Mouse (Mus musculus): Measurements from ENCODE around the gene Mrps15. TPM values are rescaled to one million over a fixed set of nuclear protein-coding genes. Genes with fewer than 3 reads are reported as not detected.

Gene Mrps15
- polyA plus RNA-seq, 1 experiment from 2014 or later = 160 TPM

DNA sequence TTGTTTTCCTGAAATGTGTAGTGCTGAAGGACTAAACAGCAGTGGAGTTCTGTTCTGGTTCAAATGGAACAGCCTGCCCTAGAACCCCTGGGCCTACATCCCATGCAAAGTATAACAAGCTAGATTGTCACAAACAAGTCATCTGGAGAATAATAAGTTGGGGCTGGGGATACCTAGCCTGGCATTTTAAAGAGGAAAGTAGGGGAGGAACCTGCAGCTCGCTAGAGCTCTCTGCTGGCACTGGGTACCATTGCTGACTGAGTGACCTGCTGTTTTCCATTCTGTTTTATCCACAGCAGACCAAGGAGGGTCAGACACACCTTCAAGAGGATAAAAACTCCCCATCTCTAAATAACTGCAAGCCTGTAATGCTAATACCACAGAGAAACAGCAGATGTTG lies 16.1 kb downstream of the Mrps15 start:
- no peak for DNase-seq (ENCODE audit: low spot score)
- H3K4me3 ChIP-seq (ENCODE audit: low read depth, low read length) = no peak overlapping the region
- H3K4me1 ChIP-seq (ENCODE audit: control insufficient read depth, insufficient read depth, low read length) = no peaks in the 10 kb centered on the region
- H3K9ac ChIP-seq (ENCODE audit: low read length) = no peak overlapping the region
- H3K9me3 ChIP-seq (ENCODE audit: control insufficient read depth, low read length) = no peaks in the 10 kb centered on the region
- no peaks in the 10 kb centered on the region for H3K27me3 ChIP-seq (ENCODE audit: control insufficient read depth, insufficient read depth, low read length)
- H3K4me2 ChIP-seq (ENCODE audit: low read depth, severe bottlenecking) = no peak overlapping the region
- no peaks in the 10 kb centered on the region for H3K36me3 ChIP-seq (ENCODE audit: control insufficient read depth, insufficient read depth, low read length)
- H3K27ac ChIP-seq (replicated peaks; ENCODE audit: low read depth, low read length) = no peak overlapping the region
- ATAC-seq (ENCODE audit: insufficient number of reproducible peaks, low FRiP score, low TSS enrichment, low read depth) = no peak
- 41% methylated on average over 1 of the region's 1 CpGs for WGBS

DNA sequence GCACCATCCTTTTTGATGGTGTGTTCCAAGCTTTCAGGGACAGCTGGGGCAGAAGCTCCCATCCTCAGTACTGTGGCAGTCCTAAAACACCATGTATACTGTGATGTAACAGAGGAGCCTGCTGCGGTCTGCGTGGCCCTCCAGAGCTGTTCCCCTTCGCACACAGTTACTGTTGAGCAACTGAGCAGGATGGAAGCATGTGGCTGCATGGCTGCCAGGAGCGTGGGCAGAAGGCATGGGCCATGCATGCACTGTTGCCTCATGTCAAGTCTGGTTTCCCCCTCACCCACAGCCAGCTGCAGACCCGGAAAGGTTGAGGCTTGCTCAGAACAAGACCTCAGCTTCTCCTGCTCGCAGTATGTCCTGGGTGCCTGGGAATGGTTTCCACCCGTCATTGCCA lies 18.5 kb downstream of the Mrps15 start:
- WGBS = 92% methylated on average over 7 of the region's 7 CpGs
- no peak overlapping the region for H3K9ac ChIP-seq (ENCODE audit: low read length)
- no peak overlapping the region for H3K4me3 ChIP-seq (ENCODE audit: low read depth, low read length)
- H3K4me2 ChIP-seq (ENCODE audit: low read depth, severe bottlenecking) = no peak overlapping the region
- H3K4me1 ChIP-seq (ENCODE audit: control insufficient read depth, insufficient read depth, low read length) = no peaks in the 10 kb centered on the region
- DNase-seq (ENCODE audit: low spot score) = no peak
- H3K27me3 ChIP-seq (ENCODE audit: control insufficient read depth, insufficient read depth, low read length) = no peaks in the 10 kb centered on the region
- no peak overlapping the region for H3K27ac ChIP-seq (replicated peaks; ENCODE audit: low read depth, low read length)
- ATAC-seq (ENCODE audit: insufficient number of reproducible peaks, low FRiP score, low TSS enrichment, low read depth) = no peak
- H3K9me3 ChIP-seq (ENCODE audit: control insufficient read depth, low read length) = no peaks in the 10 kb centered on the region
- no peaks in the 10 kb centered on the region for H3K36me3 ChIP-seq (ENCODE audit: control insufficient read depth, insufficient read depth, low read length)

DNA sequence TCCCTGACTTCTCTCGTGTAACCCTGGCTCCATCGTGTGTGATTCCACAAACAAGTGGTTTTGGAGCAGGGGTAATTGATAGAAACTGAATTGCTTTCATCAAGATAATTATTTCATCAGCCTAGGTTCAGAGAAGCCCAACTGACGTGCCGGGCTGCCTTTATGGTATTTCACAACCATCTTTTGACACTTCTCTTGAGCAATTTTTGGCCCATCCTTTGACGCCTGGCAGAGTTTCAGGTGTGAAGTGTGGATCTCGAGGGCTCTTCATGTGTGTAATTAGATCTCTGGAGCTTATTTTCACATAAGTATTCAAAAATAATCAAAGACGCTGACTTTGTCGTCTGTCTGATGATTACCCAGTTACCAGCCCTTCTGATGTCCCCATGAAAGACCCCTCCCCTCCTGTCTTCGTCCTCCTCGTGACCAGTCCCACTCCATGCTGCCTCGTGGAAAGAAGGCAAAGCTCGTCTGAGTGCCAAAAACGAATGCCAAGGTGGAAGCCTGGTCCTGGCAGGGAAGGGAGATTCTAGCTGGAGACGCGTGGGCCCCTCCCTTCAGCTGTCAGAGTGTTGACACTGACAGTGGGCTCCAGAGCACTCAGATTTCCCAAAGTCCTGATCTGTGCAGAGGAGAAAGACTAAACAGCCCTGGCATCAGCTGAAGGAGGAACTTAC lies 20.8 kb downstream of the Mrps15 start:
- Histone ChIP-seq H3K9me3 (ENCODE audit: control insufficient read depth, low read length) (no peaks in the 10 kb centered on the region), H3K36me3 (ENCODE audit: control insufficient read depth, insufficient read depth, low read length) (no peaks in the 10 kb centered on the region), H3K27ac (replicated peaks; ENCODE audit: low read depth, low read length) (no peak overlapping the region), H3K9ac (ENCODE audit: low read length) (no peak overlapping the region), H3K4me3 (ENCODE audit: low read depth, low read length) (no peak overlapping the region), H3K4me1 (ENCODE audit: control insufficient read depth, insufficient read depth, low read length) (no peaks in the 10 kb centered on the region), H3K27me3 (ENCODE audit: control insufficient read depth, insufficient read depth, low read length) (no peaks in the 10 kb centered on the region), H3K4me2 (ENCODE audit: low read depth, severe bottlenecking) (no peak overlapping the region)
- DNase-seq (ENCODE audit: low spot score) (no peak), ATAC-seq (ENCODE audit: insufficient number of reproducible peaks, low FRiP score, low TSS enrichment, low read depth) (no peak)
- 71% methylated on average over 15 of the region's 15 CpGs for whole genome bisulfite sequencing

DNA sequence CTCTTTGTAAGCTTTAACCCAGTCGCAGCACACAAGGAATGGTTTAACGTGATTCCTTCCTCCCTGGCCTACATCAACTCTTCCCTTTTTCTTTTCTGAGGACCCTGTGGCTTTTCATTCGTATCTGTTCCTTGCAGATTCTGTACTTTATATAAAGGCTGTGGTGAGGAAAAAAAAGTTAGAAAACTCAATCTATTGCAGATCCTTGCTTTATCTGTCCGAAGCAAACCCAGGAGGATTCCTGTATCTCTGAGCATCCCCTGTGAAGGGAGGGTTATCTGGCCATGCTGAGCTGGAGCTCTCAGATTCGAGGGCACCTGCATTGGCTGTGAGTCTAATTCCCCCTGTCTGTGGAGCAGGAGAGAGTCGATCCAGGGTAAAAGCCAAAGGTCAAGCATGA lies 22.1 kb downstream of the Mrps15 start:
- WGBS = 91% methylated on average over 6 of the region's 6 CpGs
- DNase-seq (ENCODE audit: low spot score) (no peak), ATAC-seq (ENCODE audit: insufficient number of reproducible peaks, low FRiP score, low TSS enrichment, low read depth) (no peak)
- H3K27ac ChIP-seq (replicated peaks; ENCODE audit: low read depth, low read length) = no peak overlapping the region
- no peaks in the 10 kb centered on the region for H3K9me3 ChIP-seq (ENCODE audit: control insufficient read depth, low read length)
- H3K4me1 ChIP-seq (ENCODE audit: control insufficient read depth, insufficient read depth, low read length) = no peaks in the 10 kb centered on the region
- H3K9ac ChIP-seq (ENCODE audit: low read length) = no peak overlapping the region
- no peaks in the 10 kb centered on the region for H3K27me3 ChIP-seq (ENCODE audit: control insufficient read depth, insufficient read depth, low read length)
- H3K36me3 ChIP-seq (ENCODE audit: control insufficient read depth, insufficient read depth, low read length) = no peaks in the 10 kb centered on the region
- no peak overlapping the region for H3K4me3 ChIP-seq (ENCODE audit: low read depth, low read length)
- H3K4me2 ChIP-seq (ENCODE audit: low read depth, severe bottlenecking) = no peak overlapping the region

DNA sequence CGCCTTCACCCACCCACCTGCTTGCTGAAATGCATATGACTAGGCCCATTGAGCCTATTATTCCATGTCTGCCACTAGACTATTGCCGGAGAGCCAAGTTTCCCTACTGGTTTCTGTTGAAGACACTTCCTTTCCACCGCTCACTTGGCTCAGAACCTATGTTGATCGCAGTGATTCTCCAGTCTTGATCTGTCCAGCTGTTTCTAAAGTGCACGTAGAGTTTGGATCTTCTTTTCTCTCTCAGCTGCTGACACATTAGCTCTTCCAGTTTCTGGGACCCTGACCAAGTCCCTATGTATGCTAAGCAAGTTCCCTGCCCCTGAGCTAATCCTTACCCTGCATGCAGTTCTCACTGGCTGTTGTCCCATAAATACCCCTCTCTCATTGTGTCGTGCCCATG lies 31.1 kb downstream of the Mrps15 start:
- 82% methylated on average over 6 of the region's 6 CpGs for WGBS
- DNase-seq (ENCODE audit: low spot score) = no peak

DNA sequence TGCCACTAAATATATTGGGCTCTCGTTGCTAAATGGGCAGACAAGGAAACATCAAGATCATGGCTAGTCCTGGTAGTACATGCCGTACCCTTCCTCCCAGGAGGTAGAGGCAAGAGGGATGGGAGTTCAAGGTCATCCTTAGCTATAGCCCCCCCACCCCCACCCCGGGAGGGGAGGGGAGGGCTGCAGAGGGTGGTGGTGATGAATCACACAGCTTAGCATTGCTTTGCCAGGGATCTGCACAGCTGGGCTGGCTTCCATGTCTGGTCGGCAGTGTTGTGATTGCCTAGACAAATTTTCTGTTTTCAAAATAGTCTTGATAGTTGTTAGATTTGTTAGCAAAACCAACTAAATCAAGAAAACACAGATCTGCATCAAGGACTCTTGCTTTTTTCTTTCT lies 32.5 kb downstream of the Mrps15 start:
- H3K27me3 ChIP-seq (ENCODE audit: control insufficient read depth, insufficient read depth, low read length) = no peaks in the 10 kb centered on the region
- H3K9ac ChIP-seq (ENCODE audit: low read length) = no peak overlapping the region
- no peaks in the 10 kb centered on the region for H3K9me3 ChIP-seq (ENCODE audit: control insufficient read depth, low read length)
- ATAC-seq (ENCODE audit: insufficient number of reproducible peaks, low FRiP score, low TSS enrichment, low read depth) (no peak), DNase-seq (ENCODE audit: low spot score) (no peak)
- H3K4me3 ChIP-seq (ENCODE audit: low read depth, low read length) = no peak overlapping the region
- peaks cover 2% of the 10 kb centered on the region; the same call in 1 of the 2 replicates for H3K36me3 ChIP-seq (ENCODE audit: control insufficient read depth, insufficient read depth, low read length)
- no peak overlapping the region for H3K27ac ChIP-seq (replicated peaks; ENCODE audit: low read depth, low read length)
- 83% methylated on average over 4 of the region's 4 CpGs for WGBS
- H3K4me2 ChIP-seq (ENCODE audit: low read depth, severe bottlenecking) = no peak overlapping the region
- H3K4me1 ChIP-seq (ENCODE audit: control insufficient read depth, insufficient read depth, low read length) = no peaks in the 10 kb centered on the region

More for the DNA sequence above, 31.1 kb downstream of the Mrps15 start:
- H3K27me3 ChIP-seq (ENCODE audit: control insufficient read depth, insufficient read depth, low read length) = no peaks in the 10 kb centered on the region
- no peaks in the 10 kb centered on the region for H3K4me1 ChIP-seq (ENCODE audit: control insufficient read depth, insufficient read depth, low read length)
- no peak for ATAC-seq (ENCODE audit: insufficient number of reproducible peaks, low FRiP score, low TSS enrichment, low read depth)
- no peak overlapping the region for H3K4me3 ChIP-seq (ENCODE audit: low read depth, low read length)
- H3K36me3 ChIP-seq (ENCODE audit: control insufficient read depth, insufficient read depth, low read length) = peaks cover 2% of the 10 kb centered on the region; the same call in 1 of the 2 replicates
- no peak overlapping the region for H3K9ac ChIP-seq (ENCODE audit: low read length)
- no peak overlapping the region for H3K27ac ChIP-seq (replicated peaks; ENCODE audit: low read depth, low read length)
- H3K9me3 ChIP-seq (ENCODE audit: control insufficient read depth, low read length) = no peaks in the 10 kb centered on the region
- H3K4me2 ChIP-seq (ENCODE audit: low read depth, severe bottlenecking) = no peak overlapping the region

DNA sequence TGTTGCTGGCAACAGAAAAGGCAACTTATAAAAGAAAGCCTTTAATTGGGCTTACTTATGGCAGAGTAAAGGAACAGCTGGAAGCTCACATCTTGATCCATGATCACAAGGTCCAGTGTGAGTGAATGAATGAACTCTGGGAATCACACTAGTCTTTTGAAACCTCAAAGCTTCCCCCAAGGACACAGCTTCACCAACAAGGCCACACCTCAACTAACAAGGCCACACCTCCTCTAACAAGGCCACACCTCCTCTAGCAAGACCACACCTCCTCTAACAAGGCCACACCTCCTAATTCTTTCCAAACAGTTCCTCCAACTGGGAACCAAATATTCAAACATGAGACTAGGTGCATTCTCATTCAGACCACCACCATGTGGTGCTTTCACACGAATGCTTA lies 34.9 kb downstream of the Mrps15 start:
- H3K4me1 ChIP-seq (ENCODE audit: control insufficient read depth, insufficient read depth, low read length) = 0 out of 2 replicates have a peak, but pooled peaks cover 2% of the 10 kb centered on the region
- no peak for DNase-seq (ENCODE audit: low spot score)
- H3K4me2 ChIP-seq (ENCODE audit: low read depth, severe bottlenecking) = no peak overlapping the region
- 93% methylated on average over 1 of the region's 1 CpGs for WGBS
- peaks cover 2% of the 10 kb centered on the region; the same call in 1 of the 2 replicates for H3K36me3 ChIP-seq (ENCODE audit: control insufficient read depth, insufficient read depth, low read length)
- no peaks in the 10 kb centered on the region for H3K9me3 ChIP-seq (ENCODE audit: control insufficient read depth, low read length)
- H3K4me3 ChIP-seq (ENCODE audit: low read depth, low read length) = no peak overlapping the region
- H3K9ac ChIP-seq (ENCODE audit: low read length) = no peak overlapping the region
- ATAC-seq (ENCODE audit: insufficient number of reproducible peaks, low FRiP score, low TSS enrichment, low read depth) = no peak
- no peaks in the 10 kb centered on the region for H3K27me3 ChIP-seq (ENCODE audit: control insufficient read depth, insufficient read depth, low read length)
- no peak overlapping the region for H3K27ac ChIP-seq (replicated peaks; ENCODE audit: low read depth, low read length)

DNA sequence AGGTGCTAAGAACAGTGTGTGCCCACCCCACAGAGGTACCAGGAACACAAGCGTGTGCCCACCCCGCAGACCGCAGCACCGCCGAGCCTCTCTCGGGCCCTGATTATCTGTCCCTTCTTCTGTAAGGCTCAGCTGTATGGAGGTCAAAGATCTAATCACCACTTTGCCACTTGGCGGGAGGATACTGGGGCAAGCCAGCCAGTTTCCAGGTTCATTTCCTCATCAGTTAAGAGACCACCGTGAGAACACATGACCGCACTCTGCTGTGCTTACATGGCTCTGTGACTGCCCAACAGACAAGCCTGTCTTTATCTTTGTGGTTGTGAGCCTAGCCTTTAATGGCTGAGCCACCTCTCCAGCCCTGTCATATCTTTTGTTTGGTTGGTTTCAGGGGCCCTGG lies 36.3 kb downstream of the Mrps15 start:
- H3K27ac ChIP-seq (replicated peaks; ENCODE audit: low read depth, low read length) = no peak overlapping the region
- 91% methylated on average over 9 of the region's 9 CpGs for WGBS
- peaks cover 2% of the 10 kb centered on the region; the same call in 1 of the 2 replicates for H3K36me3 ChIP-seq (ENCODE audit: control insufficient read depth, insufficient read depth, low read length)
- no peak overlapping the region for H3K9ac ChIP-seq (ENCODE audit: low read length)
- no peaks in the 10 kb centered on the region for H3K9me3 ChIP-seq (ENCODE audit: control insufficient read depth, low read length)
- 0 out of 2 replicates have a peak, but pooled peaks cover 2% of the 10 kb centered on the region for H3K4me1 ChIP-seq (ENCODE audit: control insufficient read depth, insufficient read depth, low read length)
- DNase-seq (ENCODE audit: low spot score) = no peak
- H3K4me3 ChIP-seq (ENCODE audit: low read depth, low read length) = no peak overlapping the region
- H3K4me2 ChIP-seq (ENCODE audit: low read depth, severe bottlenecking) = no peak overlapping the region
- ATAC-seq (ENCODE audit: insufficient number of reproducible peaks, low FRiP score, low TSS enrichment, low read depth) = no peak
- H3K27me3 ChIP-seq (ENCODE audit: control insufficient read depth, insufficient read depth, low read length) = no peaks in the 10 kb centered on the region

DNA sequence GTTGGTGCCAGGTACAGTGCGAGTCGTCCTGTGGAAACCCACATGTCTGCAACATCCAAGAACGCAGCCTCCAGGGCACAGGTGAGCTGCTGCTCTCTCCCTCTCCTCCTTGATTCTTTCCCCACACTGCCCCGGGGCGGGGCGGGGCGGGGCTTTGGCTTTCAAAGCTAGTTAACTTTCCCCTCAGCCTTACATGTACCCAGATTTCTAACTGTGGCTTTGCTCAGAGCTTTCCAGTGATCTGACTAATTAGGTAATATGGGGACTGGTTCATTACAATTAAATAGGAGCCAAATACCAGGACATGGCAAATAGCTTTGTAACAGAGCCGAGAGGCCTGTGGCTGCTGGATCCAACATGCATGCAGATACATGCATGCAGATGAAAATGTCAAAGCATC lies 37.7 kb downstream of the Mrps15 start:
- ATAC-seq (ENCODE audit: insufficient number of reproducible peaks, low FRiP score, low TSS enrichment, low read depth) (no peak), DNase-seq (ENCODE audit: low spot score) (no peak)
- WGBS = 56% methylated on average over 8 of the region's 8 CpGs

More for the DNA sequence above, 37.7 kb downstream of the Mrps15 start:
- Histone ChIP-seq H3K27me3 (ENCODE audit: control insufficient read depth, insufficient read depth, low read length) (no peaks in the 10 kb centered on the region), H3K27ac (replicated peaks; ENCODE audit: low read depth, low read length) (no peak overlapping the region), H3K36me3 (ENCODE audit: control insufficient read depth, insufficient read depth, low read length) (peaks cover 2% of the 10 kb centered on the region; the same call in 1 of the 2 replicates), H3K9ac (ENCODE audit: low read length) (no peak overlapping the region), H3K4me1 (ENCODE audit: control insufficient read depth, insufficient read depth, low read length) (0 out of 2 replicates have a peak, but pooled peaks cover 2% of the 10 kb centered on the region), H3K4me3 (ENCODE audit: low read depth, low read length) (no peak overlapping the region), H3K4me2 (ENCODE audit: low read depth, severe bottlenecking) (no peak overlapping the region), H3K9me3 (ENCODE audit: control insufficient read depth, low read length) (no peaks in the 10 kb centered on the region)

Data from limb, embryonic 11.5 days (tissue).